Mouse (Mus musculus): ENCODE results near the gene Msi2. TPM values are rescaled to one million over a fixed set of nuclear protein-coding genes. Genes with fewer than 3 reads are reported as not detected.

Msi2 gene
- total RNA-seq, 1 experiment from 2014 or later: 151 TPM

GRCm38 (mm10) chr11:88683026-88683770, 35.1 kb downstream of the Msi2 start:
- no peak for ATAC-seq (replicated peaks; ENCODE audit: low read depth, poor library complexity, severe bottlenecking)

GRCm38 (mm10) chr11:88677350-88677749, 41.0 kb downstream of the Msi2 start:
- ATAC-seq (replicated peaks; ENCODE audit: low read depth, poor library complexity, severe bottlenecking): no peak

DNA sequence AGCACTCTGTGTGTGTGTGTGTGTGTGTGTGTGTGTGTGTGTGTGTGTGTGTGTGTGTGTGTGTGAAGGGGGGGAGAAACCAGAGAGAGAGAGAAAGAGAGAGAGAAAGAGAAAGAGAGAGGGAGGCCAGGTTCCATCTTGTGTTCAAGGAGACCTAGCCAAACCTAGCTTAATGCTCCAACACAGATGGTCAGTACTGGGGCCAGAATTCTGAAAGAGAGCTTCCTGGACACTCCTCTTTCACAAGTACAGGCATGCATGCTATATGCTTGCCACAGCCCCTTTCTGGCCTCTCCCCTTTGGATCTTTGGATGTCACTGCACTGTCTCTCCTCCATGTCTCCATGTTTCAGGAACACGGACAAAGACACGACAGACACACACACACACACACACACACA, 41.7 kb downstream of the Msi2 start:
- ATAC-seq (replicated peaks; ENCODE audit: low read depth, poor library complexity, severe bottlenecking): no peak

DNA sequence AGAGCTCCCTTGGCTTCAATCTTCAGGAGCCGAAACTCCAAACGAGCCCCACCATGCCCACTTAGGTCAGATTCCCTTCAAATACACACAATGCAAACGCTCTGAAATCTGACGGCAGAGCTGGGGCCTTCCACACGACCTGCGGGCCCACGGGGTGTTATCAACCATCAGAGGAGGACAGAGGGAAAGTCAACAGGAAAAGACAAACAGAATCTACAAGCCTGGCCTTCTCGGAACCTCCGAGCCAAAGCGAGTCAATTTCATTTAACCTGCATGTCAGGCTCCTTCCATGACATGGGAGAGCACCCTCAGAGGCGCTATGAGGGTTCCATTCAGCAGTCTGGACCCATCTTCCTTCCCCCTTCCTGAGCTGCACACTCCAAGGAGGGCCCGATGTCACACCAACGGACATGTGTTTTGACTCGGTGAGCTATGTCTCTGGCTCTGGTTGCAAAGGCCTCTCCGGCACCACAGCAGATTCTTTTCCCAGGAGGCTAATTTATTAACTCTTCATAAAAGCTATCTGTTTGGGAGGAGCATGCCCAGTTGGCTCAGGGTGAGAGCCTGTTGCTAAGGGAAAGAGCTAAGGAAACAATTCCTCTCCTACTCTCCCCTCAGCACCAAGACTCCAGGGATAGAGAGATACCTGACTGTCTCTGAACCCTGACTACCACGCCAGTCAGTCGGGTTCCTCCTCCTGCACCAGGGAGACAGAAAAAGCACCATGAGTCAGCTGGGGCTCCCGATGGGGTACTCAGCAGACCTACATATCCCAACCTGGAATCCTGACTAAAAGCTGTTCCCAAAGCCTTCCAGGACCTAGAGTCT, 42.6 kb downstream of the Msi2 start:
- ATAC-seq (replicated peaks; ENCODE audit: low read depth, poor library complexity, severe bottlenecking): no peak

DNA sequence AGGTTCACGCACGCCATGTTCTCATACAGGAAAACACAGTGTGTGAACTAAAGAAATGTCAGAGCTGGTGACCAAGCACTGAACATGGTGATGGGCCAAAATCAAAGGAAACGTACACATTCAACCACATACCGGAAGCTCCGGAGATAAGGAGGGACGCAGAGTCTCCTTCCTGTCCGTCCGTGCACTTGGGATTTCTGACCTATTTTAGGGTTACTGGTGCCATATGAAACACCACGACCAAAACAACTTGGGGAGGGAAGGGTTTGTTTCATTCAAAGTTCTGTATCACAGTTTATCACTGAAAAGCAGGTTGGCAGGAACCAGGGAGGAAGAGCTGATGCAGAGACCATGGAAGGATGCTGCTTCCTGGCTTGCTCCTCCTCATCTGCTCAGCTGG, 44.2 kb downstream of the Msi2 start:
- ATAC-seq (replicated peaks; ENCODE audit: low read depth, poor library complexity, severe bottlenecking): no peak

DNA sequence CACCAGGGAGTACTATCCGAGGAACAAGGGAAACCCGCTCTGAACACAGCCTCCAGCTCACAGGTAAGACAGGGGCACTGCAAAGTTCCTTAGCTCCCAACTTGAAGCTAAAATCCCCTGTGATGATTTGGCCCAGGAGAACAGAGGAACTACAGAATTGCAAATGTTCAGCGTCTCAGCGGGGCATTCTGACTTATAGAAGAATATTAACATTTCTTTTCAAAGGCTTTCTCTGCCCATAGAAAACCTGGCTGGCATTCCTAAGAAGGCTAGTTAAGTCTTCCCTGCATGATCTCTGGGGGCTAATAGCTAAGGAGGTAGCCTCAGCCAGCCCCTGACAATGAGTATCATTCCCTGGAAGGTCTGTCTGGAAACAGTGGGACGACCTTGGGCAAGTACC, 47.4 kb downstream of the Msi2 start:
- no peak for ATAC-seq (replicated peaks; ENCODE audit: low read depth, poor library complexity, severe bottlenecking)

DNA sequence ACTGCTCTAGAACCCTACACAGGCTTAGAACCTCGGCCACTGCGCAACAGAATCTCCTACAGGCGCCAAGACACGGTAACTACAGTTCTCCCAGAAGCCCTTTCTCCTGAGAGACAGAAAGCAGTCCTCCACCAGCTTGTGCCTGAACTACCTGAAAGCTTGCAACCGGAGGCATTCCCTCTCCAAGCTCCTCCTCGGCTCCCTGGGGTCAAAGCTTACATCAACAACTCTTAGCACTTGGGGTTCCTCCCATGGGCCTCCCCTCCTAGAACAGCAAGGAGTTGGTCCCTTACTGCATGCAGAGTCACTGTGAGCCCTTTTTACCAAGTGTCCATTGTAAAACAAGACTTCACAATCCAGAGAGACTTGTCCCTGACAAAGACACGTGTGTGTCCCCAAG, 49.2 kb downstream of the Msi2 start:
- no peak for ATAC-seq (replicated peaks; ENCODE audit: low read depth, poor library complexity, severe bottlenecking)

DNA sequence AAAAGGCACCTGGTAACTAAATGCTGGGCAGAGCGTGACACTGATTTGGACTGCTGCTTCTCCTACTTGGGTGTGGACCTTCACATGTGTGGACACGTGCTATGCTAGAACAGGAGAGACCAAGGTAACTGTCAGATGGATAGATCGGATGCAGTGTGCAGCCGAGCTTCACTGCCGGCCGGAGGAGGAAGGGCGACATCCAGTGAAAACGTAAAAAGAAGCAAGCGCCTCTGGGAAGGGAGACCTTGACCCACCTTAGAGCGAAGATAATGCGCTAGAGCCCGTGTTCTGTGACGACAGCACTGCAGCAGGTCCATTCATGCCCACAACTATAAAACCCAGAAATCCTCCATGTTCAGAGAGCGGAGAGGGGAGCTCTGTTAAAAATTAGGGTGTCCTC, 50.0 kb downstream of the Msi2 start:
- ATAC-seq (replicated peaks; ENCODE audit: low read depth, poor library complexity, severe bottlenecking): no peak

DNA sequence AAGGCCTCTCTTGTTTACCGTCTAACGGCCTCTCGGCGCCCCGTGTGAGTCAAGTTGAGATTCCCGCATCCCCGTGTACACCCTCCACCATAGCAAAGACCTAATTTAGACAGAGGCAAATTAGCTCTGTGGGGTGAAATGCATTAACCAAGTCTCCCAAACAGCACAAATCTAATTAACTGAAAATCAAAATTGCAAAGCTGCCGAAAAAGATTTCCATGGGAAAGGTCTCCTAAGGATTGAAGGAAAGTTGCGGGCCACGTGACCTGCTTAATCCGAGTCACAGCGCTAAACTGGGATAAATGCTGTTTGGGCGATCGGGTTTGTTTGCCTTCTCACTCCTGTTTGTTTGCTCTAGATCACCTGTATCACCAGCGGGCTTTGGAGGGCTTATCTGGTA, 52.5 kb downstream of the Msi2 start:
- ATAC-seq (replicated peaks; ENCODE audit: low read depth, poor library complexity, severe bottlenecking): no peak

GRCm38 (mm10) chr11:88661444-88662180, 56.7 kb downstream of the Msi2 start:
- no peak for ATAC-seq (replicated peaks; ENCODE audit: low read depth, poor library complexity, severe bottlenecking)

GRCm38 (mm10) chr11:88660404-88660803, 57.9 kb downstream of the Msi2 start:
- no peak for ATAC-seq (replicated peaks; ENCODE audit: low read depth, poor library complexity, severe bottlenecking)

- ATAC-seq (replicated peaks; ENCODE audit: low read depth, poor library complexity, severe bottlenecking): no peak
These were observed 59.4 kb downstream of the Msi2 start for GRCm38 (mm10) chr11:88658926-88659325.

DNA sequence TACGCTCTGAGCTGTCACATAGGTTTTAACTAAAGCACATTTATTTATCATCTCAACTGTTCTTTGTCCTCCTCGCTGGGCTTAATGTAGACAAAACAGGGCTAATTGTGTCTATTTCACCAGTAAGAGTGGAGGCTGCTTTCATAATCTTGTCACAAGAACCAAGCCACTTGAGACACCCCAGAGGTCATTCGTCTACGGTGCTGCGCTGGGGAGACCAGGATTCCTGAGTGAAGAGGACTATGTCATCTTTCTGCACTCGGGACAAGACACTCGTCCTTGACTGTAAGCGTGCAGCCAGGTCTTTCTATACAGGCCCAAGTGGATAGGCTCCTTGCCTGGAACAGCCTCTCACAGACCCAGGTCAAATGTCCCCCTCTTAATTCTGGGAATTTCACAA, 62.5 kb downstream of the Msi2 start:
- no peak for ATAC-seq (replicated peaks; ENCODE audit: low read depth, poor library complexity, severe bottlenecking)

- no peak for ATAC-seq (replicated peaks; ENCODE audit: low read depth, poor library complexity, severe bottlenecking)
These were observed 63.1 kb downstream of the Msi2 start for GRCm38 (mm10) chr11:88655214-88655566.

DNA sequence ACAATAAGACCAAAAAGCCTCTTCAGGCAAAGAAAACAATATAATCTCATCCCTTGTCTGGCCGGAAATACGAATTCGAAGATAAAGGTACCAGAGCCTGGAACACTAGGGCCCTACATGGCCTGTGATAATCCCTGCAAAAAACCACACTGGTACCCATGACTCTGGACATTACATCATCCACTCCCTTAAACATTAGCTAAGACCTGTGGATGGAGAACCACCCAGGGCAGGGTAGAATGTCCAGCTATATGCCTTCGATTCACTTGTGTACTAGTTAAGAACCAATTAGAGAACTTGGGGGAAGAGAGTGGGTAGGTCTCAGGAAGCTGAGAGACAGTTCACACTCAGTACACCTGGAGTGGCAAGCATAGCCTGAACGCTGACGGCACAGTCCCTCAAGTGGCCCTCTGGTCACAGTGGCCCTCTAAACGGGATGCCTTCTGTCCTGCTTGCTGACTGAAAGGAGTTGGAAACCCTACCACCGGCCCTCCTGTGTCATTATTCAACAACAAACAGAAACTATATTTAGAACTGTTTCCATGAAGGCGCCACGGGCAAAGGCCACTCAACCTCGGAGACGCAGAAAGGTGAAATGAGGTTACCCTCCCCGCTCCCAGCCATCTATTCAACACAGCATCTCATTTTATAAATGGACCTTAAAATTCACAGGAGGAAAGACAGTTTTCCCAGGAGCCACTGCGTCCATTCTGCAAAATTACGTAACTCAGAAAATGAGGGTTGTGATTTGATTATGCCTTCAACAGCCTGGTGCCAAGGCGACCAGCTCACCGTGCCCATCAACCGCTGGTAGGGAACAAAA, 63.7 kb downstream of the Msi2 start:
- no peak for ATAC-seq (replicated peaks; ENCODE audit: low read depth, poor library complexity, severe bottlenecking)

- ATAC-seq (replicated peaks; ENCODE audit: low read depth, poor library complexity, severe bottlenecking): 0 out of 2 replicates have a peak, but pooled peaks have one; percentile 29
These were observed 68.0 kb downstream of the Msi2 start for GRCm38 (mm10) chr11:88650275-88650674.

DNA sequence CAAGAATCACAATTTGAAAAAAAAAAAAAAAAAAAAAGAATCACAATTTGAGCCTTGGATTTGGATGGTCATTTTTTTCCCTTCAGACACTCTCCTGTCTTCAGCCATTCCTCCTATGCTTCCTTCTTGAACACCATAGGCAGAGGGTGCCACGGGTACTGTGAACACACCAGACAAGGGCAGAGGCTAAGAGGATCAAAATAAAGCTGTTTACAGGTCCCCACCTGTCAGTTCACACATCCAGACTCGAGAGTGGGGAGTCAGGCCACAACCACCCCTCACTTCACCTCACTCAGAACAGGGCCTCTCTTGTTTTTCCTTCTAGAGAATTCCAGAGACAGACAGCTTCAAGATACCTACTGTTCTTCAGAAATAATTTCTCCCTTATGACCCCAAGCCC, 69.3 kb downstream of the Msi2 start:
- no peak for ATAC-seq (replicated peaks; ENCODE audit: low read depth, poor library complexity, severe bottlenecking)

DNA sequence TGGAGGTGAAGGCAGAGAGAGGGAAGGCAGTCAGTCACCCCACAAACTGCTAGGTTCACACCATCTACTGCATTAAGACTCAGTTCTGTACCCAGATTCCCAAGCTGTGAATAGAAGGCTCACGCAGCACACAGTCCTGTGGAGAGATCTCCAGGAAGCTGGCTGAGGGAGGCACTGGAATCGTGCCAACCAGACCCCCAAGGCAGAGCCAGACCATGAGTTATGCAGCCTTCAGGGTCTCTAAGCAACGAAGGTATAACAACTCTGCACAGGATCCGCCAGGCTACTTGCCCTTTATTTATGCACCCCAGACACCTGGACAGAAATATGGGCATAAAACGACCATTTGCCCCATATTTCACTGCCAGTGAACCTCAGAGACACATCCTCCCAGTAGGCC, 69.9 kb downstream of the Msi2 start:
- no peak for ATAC-seq (replicated peaks; ENCODE audit: low read depth, poor library complexity, severe bottlenecking)

DNA sequence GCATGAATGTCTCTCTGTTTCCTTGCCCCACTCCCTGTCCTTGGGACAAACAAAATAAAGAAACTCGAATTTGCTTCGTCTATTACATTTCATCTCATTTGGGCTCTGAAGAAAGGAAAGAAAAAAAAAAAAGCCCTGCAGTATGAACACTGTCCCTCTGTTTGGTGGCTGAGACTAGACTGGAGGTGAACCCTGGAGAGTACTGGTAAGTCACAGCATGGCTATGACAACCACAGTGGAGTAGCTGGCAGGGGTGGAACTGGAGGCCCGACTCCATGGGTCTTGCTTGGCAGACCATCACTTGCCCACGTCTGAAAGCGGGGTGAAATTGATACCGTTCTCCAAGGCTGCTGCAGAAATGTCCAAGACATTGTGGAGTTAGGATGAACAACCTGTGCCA, 71.8 kb downstream of the Msi2 start:
- ATAC-seq (replicated peaks; ENCODE audit: low read depth, poor library complexity, severe bottlenecking): no peak

GRCm38 (mm10) chr11:88645821-88646220, 72.5 kb downstream of the Msi2 start:
- no peak for ATAC-seq (replicated peaks; ENCODE audit: low read depth, poor library complexity, severe bottlenecking)
